Mouse (Mus musculus) spleen, postnatal 14 days (tissue): ENCODE results near the gene Elf4.

ENCODE experiments used
- DNase-seq, 2 experiments: peaks; one replicate each; pipeline ENCODE4 v3.0.0; 2021 to 2022; ENCODE audit warnings: low spot score in 2 of 2

The Elf4 gene

GRCm38 (mm10) chrX:48383643-48384042 is 79.3 kb downstream of the Elf4 start:
- peak; percentile 30 to 48 for DNase-seq

DNA sequence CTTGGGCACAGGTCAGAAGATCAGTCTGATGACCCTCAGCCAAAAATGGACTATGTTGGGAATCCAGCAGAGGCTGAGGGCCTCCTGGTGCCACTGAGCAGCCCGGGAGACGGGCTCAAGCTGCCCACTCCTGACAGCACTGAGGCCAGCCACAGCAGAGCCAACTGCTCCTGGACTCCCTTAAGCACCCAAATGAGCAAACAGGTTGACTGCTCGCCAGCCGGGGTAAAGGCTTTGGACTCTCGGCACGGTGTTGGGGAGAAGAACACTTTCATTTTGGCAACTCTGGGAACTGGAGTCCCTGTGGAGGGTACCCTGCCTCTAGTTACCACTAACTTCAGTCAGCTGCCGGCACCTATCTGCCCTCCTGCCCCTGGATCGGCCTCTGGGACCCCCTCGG is 95.1 kb downstream of the Elf4 start:
- DNase-seq = no peak

GRCm38 (mm10) chrX:48365836-48366577 is 96.9 kb downstream of the Elf4 start:
- DNase-seq = no peak
